Comparison of ENCODE assay signal across 17 mouse cellular contexts in the genomic region with DNA sequence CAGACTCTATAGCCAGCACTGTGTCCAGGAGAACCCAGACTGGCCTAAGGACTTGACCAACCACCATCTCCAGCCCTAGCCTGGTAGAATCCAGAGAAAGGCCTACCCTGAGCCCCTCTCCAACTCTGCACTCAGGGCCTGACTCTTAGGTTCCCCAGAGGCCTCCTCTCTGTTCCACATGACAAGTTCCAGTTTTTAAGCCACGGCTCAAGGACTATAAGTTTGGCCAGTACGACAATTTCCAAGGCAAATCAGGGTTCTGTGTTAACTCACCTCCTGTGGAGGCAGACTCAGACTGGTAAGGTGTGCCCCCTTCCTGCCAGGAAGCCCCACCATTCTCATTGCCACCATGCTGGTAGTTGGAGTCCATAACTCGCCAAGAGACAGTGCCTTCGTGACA. TPM values are rescaled to one million over a fixed set of nuclear protein-coding genes. Genes with fewer than 3 reads are reported as not detected.
DNase-seq lines count a peak whose midpoint lies in the region; ATAC-seq and TF ChIP-seq lines count a peak whose summit lies in the region.
"Had no signal": no experiment of that assay in that cellular context is flagged by ENCODE, and none has a peak within 500 bp of the region (broad histone marks: within the 10 kb centered on the region; RNA-seq: fewer than 3 reads in every experiment).

No protein-coding gene starts in this region.

- peak overlapping the region; percentile 83 for H3K27ac ChIP-seq in gastrocnemius, adult 2 months
- H3K27ac ChIP-seq in kidney, postnatal 0 days = 0 out of 2 replicates have a peak overlapping the region, but pooled peaks have one; percentile 36
- no peak overlapping the region for H3K27ac ChIP-seq in hindbrain, embryonic 16.5 days (ENCODE audit: low read depth, low read length)
- H3K27ac ChIP-seq: forebrain, embryonic 10.5 days; layer of hippocampus, adult 2 months; limb, embryonic 15.5 days; midbrain, embryonic 15.5 days had no signal

- H3K4me1 ChIP-seq in kidney, postnatal 0 days (replicated peaks; ENCODE audit: insufficient read depth, low read length) = peaks cover 13% of the 10 kb centered on the region
- no peaks in the 10 kb centered on the region for H3K4me1 ChIP-seq in hindbrain, embryonic 16.5 days (ENCODE audit: control insufficient read depth, insufficient read depth, low read depth, low read length)
- H3K4me1 ChIP-seq: midbrain, embryonic 15.5 days had no signal

- WGBS in kidney, postnatal 0 days = 73% methylated on average over 4 of the region's 4 CpGs
- 88% methylated on average over 4 of the region's 4 CpGs for WGBS in hindbrain, embryonic 16.5 days

- no peak for ATAC-seq in kidney, postnatal 0 days (replicated peaks; ENCODE audit: low FRiP score, low read depth)
- no peak for ATAC-seq in hindbrain, embryonic 16.5 days
- ATAC-seq: forebrain, postnatal 0 days; midbrain, embryonic 15.5 days had no signal

- TF ChIP-seq CTCF in gastrocnemius, adult 2 months (IDR thresholded peaks at IDR 0.05) = no peak
- no peak for TF ChIP-seq CTCF in kidney, postnatal 0 days (IDR thresholded peaks at IDR 0.05; ENCODE audit: low read depth)

- H3K9me3 ChIP-seq in kidney, postnatal 0 days (replicated peaks; ENCODE audit: low read length) = no peaks in the 10 kb centered on the region
- no peaks in the 10 kb centered on the region for H3K9me3 ChIP-seq in hindbrain, embryonic 16.5 days (ENCODE audit: control insufficient read depth, low read length)
- H3K9me3 ChIP-seq: limb, embryonic 15.5 days; midbrain, embryonic 15.5 days had no signal

- DNase-seq in gastrocnemius, adult 2 months = no peak
- DNase-seq in gastrocnemius, postnatal 25 days = no peak
- DNase-seq in kidney, postnatal 0 days (ENCODE audit: low spot score) = no peak
- DNase-seq in kidney, adult 11 months = no peak
- DNase-seq in spleen, postnatal 36 days (ENCODE audit: low spot score in 2 of 2) = peak; percentile 45 to 56
- DNase-seq in spleen, adult 18-20 months = no peak
- no peak for DNase-seq in left cerebral cortex, adult 11 months (ENCODE audit: low spot score)
- DNase-seq: forebrain, postnatal 0 days; layer of hippocampus, postnatal 36 days; right cerebral cortex, postnatal 25 days; thymus, postnatal 36 days had no signal

- H3K4me2 ChIP-seq in kidney, postnatal 0 days (ENCODE audit: low read length) = no peak overlapping the region
- H3K4me2 ChIP-seq in hindbrain, embryonic 16.5 days (ENCODE audit: low read length) = no peak overlapping the region
- H3K4me2 ChIP-seq: limb, embryonic 15.5 days; midbrain, embryonic 15.5 days had no signal

- no peak overlapping the region for H3K9ac ChIP-seq in kidney, postnatal 0 days (ENCODE audit: low read depth, low read length)
- no peak overlapping the region for H3K9ac ChIP-seq in hindbrain, embryonic 16.5 days (ENCODE audit: low read depth, low read length)
- H3K9ac ChIP-seq: forebrain, postnatal 0 days; limb, embryonic 15.5 days; midbrain, embryonic 15.5 days had no signal

- H3K36me3 ChIP-seq in kidney, postnatal 0 days (ENCODE audit: insufficient read depth, low read length) = no peaks in the 10 kb centered on the region
- no peaks in the 10 kb centered on the region for H3K36me3 ChIP-seq in hindbrain, embryonic 16.5 days (ENCODE audit: control insufficient read depth, insufficient read depth, low read length)
- H3K36me3 ChIP-seq: forebrain, embryonic 10.5 days; limb, embryonic 15.5 days; midbrain, embryonic 15.5 days had no signal

- no peak overlapping the region for H3K4me3 ChIP-seq in gastrocnemius, adult 2 months
- no peak overlapping the region for H3K4me3 ChIP-seq in kidney, postnatal 0 days (replicated peaks; ENCODE audit: low read depth, low read length)
- no peak overlapping the region for H3K4me3 ChIP-seq in hindbrain, embryonic 16.5 days (ENCODE audit: low read length)
- H3K4me3 ChIP-seq: forebrain, embryonic 10.5 days; layer of hippocampus, adult 2 months; limb, embryonic 15.5 days; midbrain, embryonic 15.5 days had no signal

- H3K27me3 ChIP-seq in kidney, postnatal 0 days (ENCODE audit: insufficient read depth, low read length) = no peaks in the 10 kb centered on the region; the same call in 1 of the 2 replicates
- peaks cover 2% of the 10 kb centered on the region for H3K27me3 ChIP-seq in hindbrain, embryonic 16.5 days (replicated peaks; ENCODE audit: control insufficient read depth, insufficient read depth, low read length)

- intact Hi-C loops in gastrocnemius, adult 2 months (cut with DNase I) = no loop called here

RNA-seq across cellular contexts. Expression of a gene that starts 6.8 kb away (rescaled TPM):
- total RNA-seq in gastrocnemius, adult 2 months (2021) = 1 to 10 TPM; 5.1 to 6.2 TPM
- total RNA-seq in gastrocnemius, postnatal 25 days (2021) = 10 to 100 TPM in 1 of 2 experiments, 1 to 10 TPM in 1; 7.2 to 12.9 TPM
- 9.9 and 10.0 TPM in 2 replicates for polyA plus RNA-seq in kidney, postnatal 0 days (2015; fragmentation: Nextera tagmentation; extraction: Ambion mirVana)
- polyA plus RNA-seq in hindbrain, embryonic 16.5 days (2015; fragmentation: Nextera tagmentation; extraction: Ambion mirVana) = 1.8 and 2.3 TPM in 2 replicates

RNA-seq across cellular contexts. Expression of a gene that starts 44.7 kb away (rescaled TPM):
- under 1 TPM; 0.15 to 0.56 TPM for total RNA-seq in gastrocnemius, adult 2 months (2021)
- 1 to 10 TPM in 1 of 2 experiments, under 1 TPM in 1; 0.31 to 1.6 TPM for total RNA-seq in gastrocnemius, postnatal 25 days (2021)
- polyA plus RNA-seq in kidney, postnatal 0 days (2015; fragmentation: Nextera tagmentation; extraction: Ambion mirVana) = 2.4 and 2.6 TPM in 2 replicates
- 0.31 and 0.45 TPM in 2 replicates for polyA plus RNA-seq in hindbrain, embryonic 16.5 days (2015; fragmentation: Nextera tagmentation; extraction: Ambion mirVana)
- polyA plus RNA-seq: inflammation-experienced regulatory T-cells, adult 6 months had no signal

Comparison
In these comparisons a context has a peak if more than half of its experiments do, and no peak if none do; other contexts are left out.
1. DNase-seq: peak in spleen, postnatal 36 days (2 of 2); none in gastrocnemius, adult 2 months (single experiment), gastrocnemius, postnatal 25 days (single experiment), kidney, postnatal 0 days (single experiment), kidney, adult 11 months (single experiment), spleen, adult 18-20 months (0 of 2) and left cerebral cortex, adult 11 months (single experiment).